Mouse (Mus musculus): Measurements from ENCODE around the gene Fgfr2. TPM values are rescaled to one million over a fixed set of nuclear protein-coding genes. Genes with fewer than 3 reads are reported as not detected.
A peak's percentile ranks its signal among the peaks of the same experiment; 100 is the strongest.

The Fgfr2 gene
- polyA plus RNA-seq, 1 experiment from 2014 or later = 17.2 TPM

DNA sequence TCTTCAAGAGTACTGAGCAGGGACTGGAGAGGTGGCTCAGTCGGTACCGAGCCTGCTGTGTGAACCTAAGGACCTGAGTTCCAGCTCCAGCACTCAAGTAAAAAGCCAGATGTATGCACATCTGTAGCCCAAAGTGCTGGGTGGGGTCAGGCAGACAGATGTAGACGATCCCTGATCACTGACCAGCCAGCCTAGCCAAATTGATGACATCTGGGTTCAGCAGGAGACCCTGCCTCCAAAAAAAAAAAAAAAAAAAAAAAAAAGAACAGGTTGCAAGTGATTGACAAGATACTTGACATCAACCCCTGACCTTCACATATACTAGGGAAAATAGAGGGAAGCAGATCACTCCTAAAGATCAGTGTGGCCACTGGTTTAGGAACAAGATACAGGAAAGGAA lies 2334.2 kb downstream of the Fgfr2 start:
- ATAC-seq (replicated peaks; ENCODE audit: insufficient number of reproducible peaks, insufficient read depth, low FRiP score, low read depth) = no peak
- Histone ChIP-seq H3K4me2 (no peak overlapping the region), H3K9ac (no peak overlapping the region), H3K9me3 (replicated peaks) (no peaks in the 10 kb centered on the region), H3K4me1 (replicated peaks) (peaks cover 15% of the 10 kb centered on the region), H3K27ac (no peak overlapping the region), H3K4me3 (no peak overlapping the region), H3K36me3 (no peaks in the 10 kb centered on the region), H3K27me3 (no peaks in the 10 kb centered on the region)
- 86% methylated on average over 3 of the region's 3 CpGs for WGBS

DNA sequence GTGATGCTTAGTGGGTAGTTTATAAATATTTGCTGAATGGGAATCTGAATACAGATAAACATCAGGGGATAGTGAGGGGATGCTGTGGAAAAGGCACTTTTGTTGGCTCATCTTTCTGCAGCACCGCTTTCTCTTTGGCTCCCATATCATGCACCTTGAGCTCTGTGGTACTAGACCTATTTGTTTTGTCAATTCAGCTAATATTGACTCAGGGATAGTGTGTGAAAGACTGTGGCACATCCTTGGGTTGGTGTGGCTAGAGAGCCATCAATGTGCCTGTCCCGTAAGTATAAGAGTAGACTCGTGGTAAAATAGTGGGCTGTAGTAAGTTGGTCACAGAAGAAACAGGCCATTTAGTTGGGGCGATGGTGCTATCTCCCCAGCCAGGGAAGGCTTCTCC lies 2335.6 kb downstream of the Fgfr2 start:
- WGBS = 92% methylated on average over 4 of the region's 4 CpGs

DNA sequence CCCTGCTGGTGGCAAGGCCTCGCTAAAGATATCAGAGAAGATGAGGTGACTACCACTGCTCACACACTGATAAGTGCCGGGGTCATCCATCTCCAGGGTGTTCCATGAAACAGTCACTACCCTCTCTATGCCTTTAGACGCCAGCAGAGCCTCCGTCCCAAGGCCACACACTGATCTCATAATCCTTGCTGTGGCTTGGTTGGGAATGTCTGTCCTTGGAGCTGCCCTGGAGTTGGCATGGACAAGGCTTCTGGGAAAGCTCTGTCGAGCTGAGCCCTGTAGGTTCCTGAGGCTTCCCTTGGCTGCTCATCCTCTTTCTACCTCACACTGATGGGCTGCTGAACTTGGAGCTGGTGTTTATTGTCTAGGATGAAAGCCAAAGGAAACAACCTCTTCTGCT lies 2336.4 kb downstream of the Fgfr2 start:
- no peak overlapping the region for H3K4me2 ChIP-seq
- H3K4me1 ChIP-seq (replicated peaks) = peaks cover 21% of the 10 kb centered on the region
- H3K9me3 ChIP-seq (replicated peaks) = no peaks in the 10 kb centered on the region
- ATAC-seq (replicated peaks; ENCODE audit: insufficient number of reproducible peaks, insufficient read depth, low FRiP score, low read depth) = no peak
- no peaks in the 10 kb centered on the region for H3K36me3 ChIP-seq
- H3K9ac ChIP-seq = no peak overlapping the region
- 48% methylated on average over 5 of the region's 5 CpGs for WGBS
- H3K27me3 ChIP-seq = no peaks in the 10 kb centered on the region
- H3K27ac ChIP-seq = peak overlapping the region; percentile 27; the same call in 1 of the 2 replicates
- no peak overlapping the region for H3K4me3 ChIP-seq

More for the DNA sequence above, 2335.6 kb downstream of the Fgfr2 start:
- peaks cover 15% of the 10 kb centered on the region for H3K4me1 ChIP-seq (replicated peaks)
- no peak overlapping the region for H3K4me3 ChIP-seq
- no peak for ATAC-seq (replicated peaks; ENCODE audit: insufficient number of reproducible peaks, insufficient read depth, low FRiP score, low read depth)
- no peak overlapping the region for H3K27ac ChIP-seq
- no peaks in the 10 kb centered on the region for H3K27me3 ChIP-seq
- H3K4me2 ChIP-seq = no peak overlapping the region
- no peaks in the 10 kb centered on the region for H3K9me3 ChIP-seq (replicated peaks)
- no peaks in the 10 kb centered on the region for H3K36me3 ChIP-seq
- H3K9ac ChIP-seq = no peak overlapping the region

DNA sequence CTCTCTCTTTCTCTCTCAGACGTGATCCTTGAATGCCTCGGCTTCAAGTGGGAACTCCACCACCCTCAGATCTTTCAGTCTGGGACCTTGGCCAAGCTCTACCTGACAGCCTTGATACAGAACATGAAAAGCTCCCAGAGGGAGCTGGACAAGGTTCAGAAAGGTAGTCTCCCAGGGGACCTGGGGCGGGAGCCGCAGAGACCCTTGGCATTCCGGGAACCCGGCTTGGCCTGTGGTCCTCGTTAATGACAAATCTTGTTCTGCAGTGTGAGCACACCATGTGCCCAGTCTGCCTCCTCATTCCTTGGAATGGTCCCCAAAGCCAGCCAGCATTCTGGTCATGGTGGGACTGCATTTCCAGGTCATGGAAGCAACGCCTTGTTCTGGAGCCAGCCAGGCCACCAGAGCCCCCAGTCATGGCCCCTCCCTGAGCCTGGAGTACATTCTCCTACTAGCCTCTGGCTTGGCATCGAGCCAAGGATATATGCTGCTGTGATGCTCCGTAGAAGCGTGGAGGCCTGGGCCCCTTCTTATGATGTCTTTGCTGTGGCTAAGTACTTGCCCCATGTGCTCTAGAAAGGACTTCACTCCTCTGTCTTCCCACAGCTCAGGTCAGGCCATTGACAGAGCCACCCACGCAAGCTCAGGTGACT lies 2337.1 kb downstream of the Fgfr2 start:
- no peaks in the 10 kb centered on the region for H3K9me3 ChIP-seq (replicated peaks)
- H3K27me3 ChIP-seq = no peaks in the 10 kb centered on the region
- H3K9ac ChIP-seq = no peak overlapping the region
- H3K4me1 ChIP-seq (replicated peaks) = peaks cover 27% of the 10 kb centered on the region
- H3K4me3 ChIP-seq = no peak overlapping the region
- ATAC-seq (replicated peaks; ENCODE audit: insufficient number of reproducible peaks, insufficient read depth, low FRiP score, low read depth) = 0 out of 2 replicates have a peak, but pooled peaks have one; percentile 31
- 42% methylated on average over 12 of the region's 12 CpGs for WGBS
- H3K36me3 ChIP-seq = no peaks in the 10 kb centered on the region
- H3K4me2 ChIP-seq = no peak overlapping the region
- H3K27ac ChIP-seq = peak overlapping the region; percentile 16; the same call in 1 of the 2 replicates

GRCm38 (mm10) chr7:130782501-130783050 lies 2340.6 kb downstream of the Fgfr2 start:
- 77% methylated on average over 5 of the region's 5 CpGs for WGBS
- Histone ChIP-seq H3K4me3 (no peak overlapping the region), H3K36me3 (no peaks in the 10 kb centered on the region), H3K27ac (no peak overlapping the region), H3K4me1 (replicated peaks) (peaks cover 35% of the 10 kb centered on the region), H3K9me3 (replicated peaks) (no peaks in the 10 kb centered on the region), H3K27me3 (no peaks in the 10 kb centered on the region), H3K4me2 (no peak overlapping the region), H3K9ac (no peak overlapping the region)
- no peak for ATAC-seq (replicated peaks; ENCODE audit: insufficient number of reproducible peaks, insufficient read depth, low FRiP score, low read depth)

GRCm38 (mm10) chr7:130780866-130781419 lies 2342.2 kb downstream of the Fgfr2 start:
- WGBS = 26% methylated on average over 5 of the region's 5 CpGs
- no peaks in the 10 kb centered on the region for H3K9me3 ChIP-seq (replicated peaks)
- no peak overlapping the region for H3K4me2 ChIP-seq
- peak; percentile 69 for ATAC-seq (replicated peaks; ENCODE audit: insufficient number of reproducible peaks, insufficient read depth, low FRiP score, low read depth)
- peaks cover 25% of the 10 kb centered on the region for H3K4me1 ChIP-seq (replicated peaks)
- no peaks in the 10 kb centered on the region for H3K36me3 ChIP-seq
- H3K4me3 ChIP-seq = no peak overlapping the region
- no peaks in the 10 kb centered on the region for H3K27me3 ChIP-seq
- H3K27ac ChIP-seq = peak overlapping the region; percentile 78
- no peak overlapping the region for H3K9ac ChIP-seq

DNA sequence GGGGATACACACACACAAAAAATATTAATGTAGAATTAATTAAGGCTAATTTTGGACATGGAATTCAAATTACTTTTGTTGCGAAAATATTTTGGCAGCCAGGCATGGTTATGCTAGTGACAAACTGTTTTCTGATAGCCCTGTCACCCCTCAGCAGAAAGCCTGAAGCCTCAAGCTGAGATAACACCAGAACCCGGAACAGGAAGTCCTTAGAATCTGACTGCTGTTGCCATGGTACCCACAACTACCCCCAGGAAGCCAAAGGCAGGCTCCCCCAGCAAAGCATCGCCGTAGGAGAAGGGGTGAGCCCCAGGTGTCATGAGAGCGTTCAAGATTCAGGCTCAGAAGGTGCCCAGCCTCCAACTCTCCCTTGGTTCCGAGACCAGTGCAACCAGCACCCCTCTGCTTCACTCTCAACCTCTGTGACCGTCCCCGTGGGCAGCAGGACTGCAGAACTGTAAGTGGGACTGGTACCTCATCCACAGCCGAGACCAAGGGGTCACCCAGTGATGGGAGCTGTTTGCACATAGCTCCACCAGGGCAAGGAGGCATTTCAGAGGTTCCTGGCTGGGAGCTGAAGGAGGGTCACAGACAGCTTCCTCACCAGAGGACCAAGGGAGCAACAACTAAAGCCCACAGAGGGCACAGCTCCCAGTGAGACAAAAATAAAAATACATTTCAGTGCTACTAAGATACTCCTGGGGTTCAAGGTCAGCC lies 2349.1 kb downstream of the Fgfr2 start, which contains the start of gene Btbd16:
Gene Btbd16, plus strand, starts transcription at position 156 of the 717 bp plus-strand sequence.
- ATAC-seq (replicated peaks; ENCODE audit: insufficient number of reproducible peaks, insufficient read depth, low FRiP score, low read depth) = 0 out of 2 replicates have a peak, but pooled peaks have one; percentile 18
- Histone ChIP-seq H3K4me3 (no peak within 1 kb of the TSS), H3K4me2 (no peak within 1 kb of the TSS), H3K27me3 (no peaks in the 10 kb centered on the region), H3K36me3 (no peaks in the 10 kb centered on the region), H3K9ac (no peak within 1 kb of the TSS), H3K4me1 (replicated peaks) (peaks cover 12% of the 10 kb centered on the region), H3K27ac (peak within 1 kb of the TSS; percentile 39; the same call in 1 of the 2 replicates), H3K9me3 (replicated peaks) (no peaks in the 10 kb centered on the region)
- WGBS = 47% methylated on average over 9 of the region's 9 CpGs

GRCm38 (mm10) chr7:130773171-130773830 lies 2349.8 kb downstream of the Fgfr2 start:
- WGBS = 65% methylated on average over 11 of the region's 11 CpGs
- H3K36me3 ChIP-seq = no peaks in the 10 kb centered on the region
- no peaks in the 10 kb centered on the region for H3K27me3 ChIP-seq
- peaks cover 12% of the 10 kb centered on the region for H3K4me1 ChIP-seq (replicated peaks)
- H3K9ac ChIP-seq = no peak overlapping the region
- no peak overlapping the region for H3K4me2 ChIP-seq
- no peaks in the 10 kb centered on the region for H3K9me3 ChIP-seq (replicated peaks)
- no peak overlapping the region for H3K4me3 ChIP-seq
- peak; percentile 53; the same call in 1 of the 2 replicates for ATAC-seq (replicated peaks; ENCODE audit: insufficient number of reproducible peaks, insufficient read depth, low FRiP score, low read depth)
- peak overlapping the region; percentile 39; the same call in 1 of the 2 replicates for H3K27ac ChIP-seq

GRCm38 (mm10) chr7:130770707-130771106 lies 2352.4 kb downstream of the Fgfr2 start:
- Histone ChIP-seq H3K9me3 (replicated peaks) (no peaks in the 10 kb centered on the region), H3K36me3 (peaks cover under 1% of the 10 kb centered on the region; the same call in 1 of the 2 replicates), H3K4me3 (no peak overlapping the region), H3K4me1 (replicated peaks) (peaks cover 17% of the 10 kb centered on the region), H3K27me3 (no peaks in the 10 kb centered on the region), H3K4me2 (no peak overlapping the region), H3K9ac (no peak overlapping the region), H3K27ac (no peak overlapping the region)
- 23% methylated on average over 3 of the region's 3 CpGs for whole genome bisulfite sequencing
- ATAC-seq (replicated peaks; ENCODE audit: insufficient number of reproducible peaks, insufficient read depth, low FRiP score, low read depth) = 0 out of 2 replicates have a peak, but pooled peaks have one; percentile 7

DNA sequence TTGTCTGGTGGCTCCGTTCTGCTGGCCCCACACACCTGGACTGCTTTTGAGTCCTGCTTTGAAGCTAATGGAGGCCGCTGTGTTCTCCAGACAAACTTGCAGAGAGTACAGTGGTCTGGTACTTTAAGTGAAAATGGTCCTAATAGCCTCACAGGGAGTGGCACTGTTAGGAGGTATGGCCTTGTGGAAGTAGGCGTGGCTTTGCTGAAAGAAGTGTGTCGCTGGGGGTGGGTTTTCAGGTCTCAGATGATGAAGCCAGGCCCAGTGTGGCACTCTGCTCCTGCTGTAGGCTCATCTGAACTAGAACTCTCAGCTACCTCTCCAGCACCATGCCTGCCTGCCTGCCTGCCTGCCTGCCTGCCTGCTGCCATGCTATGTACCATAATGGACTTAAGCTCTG lies 2355.0 kb downstream of the Fgfr2 start:
- Histone ChIP-seq H3K27me3 (no peaks in the 10 kb centered on the region), H3K9ac (no peak overlapping the region), H3K36me3 (peaks cover 18% of the 10 kb centered on the region), H3K4me2 (no peak overlapping the region), H3K4me3 (no peak overlapping the region), H3K4me1 (replicated peaks) (0 out of 2 replicates have a peak, but pooled peaks cover 5% of the 10 kb centered on the region), H3K27ac (no peak overlapping the region), H3K9me3 (replicated peaks) (no peaks in the 10 kb centered on the region)
- ATAC-seq (replicated peaks; ENCODE audit: insufficient number of reproducible peaks, insufficient read depth, low FRiP score, low read depth) = no peak
- whole genome bisulfite sequencing = 89% methylated on average over 4 of the region's 4 CpGs
